Mouse (Mus musculus) MEL (cell line): ENCODE data around the gene Ubl5. TPM values are rescaled to one million over a fixed set of nuclear protein-coding genes. Genes with fewer than 3 reads are reported as not detected.

Experiments
- DNase-seq: peaks from one replicate; pipeline ENCODE4 v3.0.0; 2011; ENCODE audit warnings: low read depth, low spot score
- H3K27ac ChIP-seq: 2 replicates; pipeline ENCODE4 v1.5.1; 2012; ENCODE audit warnings: low read depth, mild to moderate bottlenecking, control low read depth, low read length, moderate library complexity; ENCODE audit not compliant: control insufficient read depth
- H3K27me3 ChIP-seq, 2 experiments: fragments of 150-350 bp in 1 of 2; sonication (generic) in 1 of 2; 2 replicates each; pipeline ENCODE4 v1.6.1; 2012; ENCODE audit warnings: low read length in 2 of 2, mild to moderate bottlenecking in 2 of 2, improper control_type of control experiment in 1 of 2, moderate library complexity in 1 of 2; ENCODE audit not compliant: insufficient read depth in 2 of 2, control insufficient read depth in 1 of 2
- H3K36me3 ChIP-seq, 2 experiments: 2 replicates each; pipeline ENCODE4 v1.6.1; 2012 to 2014; ENCODE audit warnings: low read length in 2 of 2, improper control_type of control experiment in 1 of 2, inconsistent platforms in 1 of 2, mild to moderate bottlenecking in 1 of 2; ENCODE audit not compliant: insufficient read depth in 2 of 2, control insufficient read depth in 1 of 2
- H3K4me1 ChIP-seq, 2 experiments: fragments of 150-350 bp in 1 of 2; sonication (generic) in 1 of 2; 2 replicates each; pipeline ENCODE4 v1.6.1; 2012; ENCODE audit warnings: low read length in 2 of 2, improper control_type of control experiment in 1 of 2, mild to moderate bottlenecking in 1 of 2; ENCODE audit not compliant: insufficient read depth in 2 of 2, control insufficient read depth in 1 of 2
- H3K4me3 ChIP-seq, 2 experiments: fragments of 150-350 bp in 1 of 2; sonication (generic) in 1 of 2; 2 replicates each; pipeline ENCODE4 v1.5.1; 2012; ENCODE audit warnings: low read depth in 2 of 2, low read length in 2 of 2, mild to moderate bottlenecking in 2 of 2, moderate library complexity in 2 of 2, control low read depth in 1 of 2, improper control_type of control experiment in 1 of 2; ENCODE audit not compliant: control insufficient read depth in 1 of 2, insufficient read depth in 1 of 2
- H3K79me2 ChIP-seq: 2 replicates; pipeline ENCODE4 v1.6.1; 2012; ENCODE audit warnings: mild to moderate bottlenecking, low read length, moderate library complexity; ENCODE audit not compliant: control insufficient read depth, poor library complexity, insufficient read depth
- H3K9ac ChIP-seq: 2 replicates; pipeline ENCODE4 v1.6.1; 2012; ENCODE audit warnings: low read depth, mild to moderate bottlenecking, control low read depth, low read length, moderate library complexity; ENCODE audit not compliant: control insufficient read depth, poor library complexity, severe bottlenecking
- H3K9me3 ChIP-seq: fragments of 150-350 bp; sonication (generic); replicated peaks from 2 replicates; pipeline ENCODE4 v1.6.1; 2012; ENCODE audit warnings: mild to moderate bottlenecking, low read length, improper control_type of control experiment, moderate library complexity; ENCODE audit not compliant: insufficient read depth
- BHLHE40 ChIP-seq: IDR thresholded peaks from 2 replicates; pipeline ENCODE4 v1.6.1; 2012; ENCODE audit warnings: low read depth, mild to moderate bottlenecking, inconsistent platforms, low read length, improper control_type of control experiment, borderline replicate concordance
- CHD2 ChIP-seq: IDR thresholded peaks from 2 replicates; pipeline ENCODE4 v1.6.1; 2011; ENCODE audit warnings: low read length, improper control_type of control experiment
- ELF1 ChIP-seq: IDR thresholded peaks from 2 replicates; pipeline ENCODE4 v1.6.1; 2014; ENCODE audit warnings: low read depth, mild to moderate bottlenecking, inconsistent platforms, low read length, improper control_type of control experiment, moderate library complexity
- EP300 ChIP-seq, 2 experiments: IDR thresholded peaks; 2 replicates each; pipeline ENCODE4 v1.6.1; 2011; ENCODE audit warnings: improper control_type of control experiment in 2 of 2, low read length in 2 of 2, low read depth in 1 of 2, mild to moderate bottlenecking in 1 of 2
- ETS1 ChIP-seq: IDR thresholded peaks from 2 replicates; pipeline ENCODE4 v1.6.1; 2012; ENCODE audit warnings: low read depth, mild to moderate bottlenecking, inconsistent platforms, low read length, improper control_type of control experiment, moderate library complexity
- GATA1 ChIP-seq: IDR thresholded peaks from 2 replicates; pipeline ENCODE4 v1.6.1; 2011; ENCODE audit warnings: low read depth, low read length, improper control_type of control experiment
- HCFC1 ChIP-seq: IDR thresholded peaks from 2 replicates; pipeline ENCODE4 v1.6.1; 2012; ENCODE audit warnings: low read depth, mild to moderate bottlenecking, inconsistent platforms, low read length, improper control_type of control experiment, moderate library complexity
- JUND ChIP-seq: IDR thresholded peaks from 2 replicates; pipeline ENCODE4 v1.6.1; 2011; ENCODE audit warnings: low read depth, mild to moderate bottlenecking, improper control_type of control experiment, low read length
- MAFK ChIP-seq: IDR thresholded peaks from 2 replicates; pipeline ENCODE4 v1.6.1; 2011; ENCODE audit warnings: low read depth, mild to moderate bottlenecking, low read length, improper control_type of control experiment, borderline replicate concordance
- MAZ ChIP-seq: IDR thresholded peaks from 2 replicates; pipeline ENCODE4 v1.6.1; 2012; ENCODE audit warnings: low read depth, mild to moderate bottlenecking, inconsistent platforms, low read length, improper control_type of control experiment
- MYC ChIP-seq: IDR thresholded peaks from 2 replicates; pipeline ENCODE4 v1.6.1; 2011; ENCODE audit warnings: low read depth, mild to moderate bottlenecking, low read length, improper control_type of control experiment, moderate library complexity
- POLR2A ChIP-seq, 2 experiments: IDR thresholded peaks; 2 replicates each; pipeline ENCODE4 v1.6.1; 2011 to 2012; ENCODE audit warnings: low read length in 2 of 2, mild to moderate bottlenecking in 2 of 2, control low read depth in 1 of 2, improper control_type of control experiment in 1 of 2, low read depth in 1 of 2, moderate library complexity in 1 of 2; ENCODE audit not compliant: control insufficient read depth in 1 of 2, insufficient read depth in 1 of 2, poor library complexity in 1 of 2
- POLR2AphosphoS5 ChIP-seq: IDR thresholded peaks from 2 replicates; pipeline ENCODE4 v1.6.1; 2012; ENCODE audit warnings: low read depth, borderline replicate concordance, mild to moderate bottlenecking, inconsistent platforms, low read length, moderate library complexity, mixed read lengths
- RCOR1 ChIP-seq: IDR thresholded peaks from 2 replicates; pipeline ENCODE4 v1.6.1; 2012; ENCODE audit warnings: low read depth, mild to moderate bottlenecking, inconsistent platforms, low read length, improper control_type of control experiment
- SMC3 ChIP-seq: IDR thresholded peaks from 2 replicates; pipeline ENCODE4 v1.6.1; 2011; ENCODE audit warnings: low read depth, low read length, improper control_type of control experiment
- TBP ChIP-seq: IDR thresholded peaks from 2 replicates; pipeline ENCODE4 v1.8.0; 2011; ENCODE audit warnings: low read depth, low read length, improper control_type of control experiment
- TCF12 ChIP-seq: IDR thresholded peaks from 2 replicates; pipeline ENCODE4 v1.6.1; 2014; ENCODE audit warnings: low read depth, mild to moderate bottlenecking, inconsistent platforms, low read length, improper control_type of control experiment, moderate library complexity
- UBTF ChIP-seq: IDR thresholded peaks from 2 replicates; pipeline ENCODE4 v1.6.1; 2012; ENCODE audit warnings: low read depth, mild to moderate bottlenecking, inconsistent platforms, low read length, improper control_type of control experiment, moderate library complexity, borderline replicate concordance; ENCODE audit not compliant: insufficient read depth
- USF1 ChIP-seq: IDR thresholded peaks from 2 replicates; pipeline ENCODE4 v1.6.1; 2014; ENCODE audit warnings: low read depth, mild to moderate bottlenecking, inconsistent platforms, low read length, improper control_type of control experiment, moderate library complexity
- ZNF384 ChIP-seq: IDR thresholded peaks from 2 replicates; pipeline ENCODE4 v1.6.1; 2012; ENCODE audit warnings: low read depth, mild to moderate bottlenecking, inconsistent platforms, low read length, improper control_type of control experiment
- polyA plus RNA-seq, 2 experiments: library from polyadenylated mRNA; stranded (reverse) in 1 of 2; unstranded in 1 of 2; fragments of >175 nt in 1 of 2; fragments of >200 nt in 1 of 2; gene quantifications; 2 replicates each; pipeline versions ENCODE4 v1.2.1 to v1.2.4; 2012; ENCODE audit warnings: low replicate concordance in 2 of 2, low read depth in 1 of 2; ENCODE audit not compliant: insufficient read length in 2 of 2, insufficient read depth in 1 of 2, missing spikeins in 1 of 2
- total RNA-seq: library from RNA; depleted of rRNA; stranded (reverse); fragments of 300-350 nt; gene quantifications from 2 replicates; pipeline ENCODE4 v1.2.3, GENCODE M21; 2012

The Ubl5 gene
- total and polyA plus RNA-seq, 3 experiments, result 850 to 1,103 TPM; not detected in 1

DNA sequence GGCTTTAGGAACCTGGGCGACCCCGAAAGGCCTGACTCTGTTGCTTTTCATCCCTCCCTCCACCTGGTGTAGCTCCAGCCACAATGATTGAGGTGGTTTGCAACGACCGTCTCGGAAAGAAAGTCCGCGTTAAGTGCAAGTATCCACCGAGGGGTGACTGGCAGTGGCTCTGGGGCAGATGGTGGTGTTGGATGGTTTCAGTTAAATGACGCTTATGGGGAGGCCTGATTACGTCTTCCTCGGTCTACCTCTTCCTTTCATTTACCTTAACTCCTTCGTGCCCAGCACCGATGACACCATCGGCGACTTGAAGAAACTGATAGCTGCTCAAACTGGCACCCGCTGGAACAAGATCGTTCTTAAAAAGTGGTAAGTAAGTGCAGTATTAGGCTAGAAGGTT lies 2.4 kb downstream of the Ubl5 start:
- TF ChIP-seq GATA1, result 0 out of 2 replicates have a peak, but pooled peaks have one; percentile 23
- TF ChIP-seq RCOR1, result no peak
- TF ChIP-seq CHD2, result no peak
- DNase-seq, result peak; percentile 92
- Histone ChIP-seq H3K4me3 (peak overlapping the region; percentile 83 to 93), H3K4me1 (peaks cover 8 to 16% of the 10 kb centered on the region in 2 experiments), H3K79me2 (peaks cover 60% of the 10 kb centered on the region), H3K36me3 (peaks cover 6 to 29% of the 10 kb centered on the region in 2 experiments), H3K9ac (peak overlapping the region; percentile 80), H3K27ac (peak overlapping the region; percentile 83), H3K9me3 (no peaks in the 10 kb centered on the region), H3K27me3 (no peaks in the 10 kb centered on the region)

DNA sequence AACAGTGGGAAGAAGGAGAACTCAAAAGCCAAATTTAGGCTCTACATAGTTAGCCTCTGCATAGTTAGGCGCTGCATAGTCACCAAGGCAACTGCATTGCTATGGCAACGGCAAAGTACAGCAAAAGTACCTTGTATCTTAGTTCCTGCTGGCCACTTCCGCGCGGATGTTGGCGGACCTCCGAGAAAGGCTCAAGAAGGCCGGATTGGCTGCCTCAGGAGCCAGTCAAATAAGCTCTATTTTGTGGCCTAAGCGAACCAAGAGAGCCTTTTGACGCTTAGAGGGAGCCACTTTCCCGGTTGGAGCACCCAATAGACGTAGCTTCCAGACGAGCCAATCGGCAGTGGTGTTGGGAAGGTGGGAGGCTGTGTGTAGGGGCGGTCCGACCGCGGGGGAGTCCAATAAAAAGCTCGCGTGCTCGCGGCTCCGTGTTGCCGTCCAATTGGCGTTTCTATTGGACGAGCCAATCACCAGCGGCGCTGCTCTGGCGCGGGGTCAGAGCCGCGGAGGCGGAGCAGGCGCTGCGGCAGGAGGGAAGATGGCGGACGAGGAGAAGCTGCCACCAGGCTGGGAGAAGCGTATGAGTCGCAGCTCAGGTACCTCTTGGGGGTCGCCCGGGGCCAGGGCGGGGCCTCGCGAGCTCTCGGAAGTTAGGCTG lies 9.1 kb downstream of the Ubl5 start, which contains the start of gene Pin1:
Gene Pin1 (plus strand): TSS at position 494 of the 658 bp plus-strand sequence.
- Histone ChIP-seq H3K27ac (peak within 1 kb of the TSS; percentile 31), H3K27me3 (no peaks in the 10 kb centered on the region), H3K36me3 (peaks cover 23 to 41% of the 10 kb centered on the region in 2 experiments), H3K79me2 (peaks cover 49% of the 10 kb centered on the region), H3K9ac (peak within 1 kb of the TSS; percentile 80), H3K9me3 (no peaks in the 10 kb centered on the region), H3K4me1 (peaks cover 15 to 27% of the 10 kb centered on the region in 2 experiments), H3K4me3 (peak within 1 kb of the TSS; percentile 63 to 69)
- TF ChIP-seq POLR2A (IDR thresholded peaks at IDR 0.05; ENCODE audit: control insufficient read depth in 1 of 2, insufficient read depth in 1 of 2, low read depth in 1 of 2, low read length in 2 of 2, poor library complexity in 1 of 2) (peak in 1 of 2 experiments; percentile 98; a peak in 2 of 4 replicates), HCFC1 (no peak), RCOR1 (no peak), POLR2AphosphoS5 (no peak), TBP (peak; percentile 80), MAZ (no peak)
- DNase-seq, result peak; percentile 100

DNA sequence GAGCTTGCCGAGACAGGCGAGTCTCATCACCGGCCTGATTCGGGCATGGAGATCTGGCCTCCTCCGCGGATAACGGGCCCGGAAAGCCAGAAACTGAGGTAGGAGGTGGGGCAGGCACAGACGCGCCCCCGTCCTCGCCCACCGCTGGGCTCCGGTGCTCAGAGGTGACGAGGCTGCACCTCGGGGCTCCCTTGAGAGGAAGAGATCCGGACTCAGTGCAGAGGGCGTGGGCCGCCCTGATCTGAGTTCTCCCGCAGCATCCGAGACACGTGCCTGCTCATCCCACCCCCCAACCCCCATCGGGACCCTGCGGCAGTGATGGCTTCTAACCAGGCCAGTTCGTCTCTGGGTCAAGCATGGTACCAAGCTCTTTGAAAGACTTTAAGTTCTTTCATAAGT lies 9.6 kb downstream of the Ubl5 start:
- Histone ChIP-seq H3K9ac (peak overlapping the region; percentile 80), H3K36me3 (peaks cover 27 to 40% of the 10 kb centered on the region in 2 experiments), H3K27ac (peak overlapping the region; percentile 31), H3K4me3 (peak overlapping the region; percentile 63 to 69), H3K4me1 (peaks cover 15 to 27% of the 10 kb centered on the region in 2 experiments), H3K9me3 (no peaks in the 10 kb centered on the region), H3K27me3 (no peaks in the 10 kb centered on the region), H3K79me2 (peaks cover 53% of the 10 kb centered on the region)
- DNase-seq, result no peak
- TF ChIP-seq MAFK (no peak), MYC (no peak), JUND (no peak), SMC3 (no peak), ETS1 (no peak), UBTF (no peak), BHLHE40 (no peak), USF1 (no peak), ZNF384 (no peak), TCF12 (no peak), ELF1 (no peak), EP300 (IDR thresholded peaks at IDR 0.05; ENCODE audit: low read depth in 1 of 2, low read length in 2 of 2) (no peak), GATA1 (no peak), HCFC1 (no peak)
